Mouse (Mus musculus): ENCODE results near the gene Ube4b. TPM values are rescaled to one million over a fixed set of nuclear protein-coding genes. Genes with fewer than 3 reads are reported as not detected.

Ube4b gene
- polyA plus RNA-seq, 1 experiment from 2014 or later = 10.3 TPM

DNA sequence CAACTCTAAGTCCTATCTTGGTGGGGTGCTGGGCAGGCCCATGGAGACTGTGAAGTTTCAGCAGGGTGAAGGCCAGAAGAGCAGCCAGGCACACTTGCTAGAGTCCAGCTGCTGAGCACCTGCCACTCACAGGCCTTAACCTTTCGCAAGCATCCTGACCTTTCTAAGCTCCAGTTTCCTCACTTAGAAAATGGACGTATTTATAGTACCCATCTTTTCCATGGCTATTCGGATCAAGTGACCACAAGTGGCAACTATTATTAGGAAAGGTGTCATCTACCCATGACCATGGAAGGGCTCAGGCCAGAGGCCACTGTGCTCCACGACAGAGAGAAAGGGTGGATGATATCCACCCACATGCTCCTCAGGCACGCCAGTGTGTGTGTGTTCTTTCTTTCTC is 80.7 kb downstream of the Ube4b start:
- Histone ChIP-seq H3K4me2 (ENCODE audit: low read depth, low read length) (no peak overlapping the region), H3K9ac (ENCODE audit: low read depth, low read length) (no peak overlapping the region), H3K9me3 (replicated peaks; ENCODE audit: control insufficient read depth, low read length) (no peaks in the 10 kb centered on the region), H3K4me3 (ENCODE audit: low read depth, low read length) (no peak overlapping the region), H3K27me3 (ENCODE audit: control insufficient read depth, insufficient read depth, low read depth, low read length) (no peaks in the 10 kb centered on the region), H3K4me1 (ENCODE audit: control insufficient read depth, low read depth, low read length) (peaks cover 2% of the 10 kb centered on the region; the same call in 1 of the 2 replicates), H3K27ac (ENCODE audit: low read length) (no peak overlapping the region), H3K36me3 (ENCODE audit: control insufficient read depth, insufficient read depth) (peaks cover 19% of the 10 kb centered on the region)
- 81% methylated on average over 5 of the region's 5 CpGs for WGBS (ENCODE audit: insufficient replicate concordance)
- no peak for ATAC-seq (ENCODE audit: low read depth)

DNA sequence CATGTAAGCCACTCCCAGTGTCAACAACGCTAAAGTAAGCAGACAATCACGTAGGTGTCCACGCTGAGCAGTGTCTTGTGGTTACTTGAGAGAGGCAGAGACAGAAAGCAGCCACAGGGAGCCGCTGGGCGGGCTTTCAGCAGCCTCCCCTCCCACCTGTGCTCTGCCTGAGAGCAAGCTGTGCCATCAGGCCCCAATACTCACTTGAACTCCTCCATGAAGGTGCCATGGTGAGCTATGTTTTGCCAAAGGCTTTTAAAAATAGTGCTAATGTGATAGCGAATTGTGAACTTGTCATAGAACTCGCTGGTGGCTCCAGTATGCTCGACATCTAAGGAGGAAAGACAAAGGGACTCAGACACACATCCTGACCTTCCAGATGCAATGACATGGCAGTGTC is 82.2 kb downstream of the Ube4b start:
- Histone ChIP-seq H3K4me2 (ENCODE audit: low read depth, low read length) (no peak overlapping the region), H3K27ac (ENCODE audit: low read length) (no peak overlapping the region), H3K9ac (ENCODE audit: low read depth, low read length) (no peak overlapping the region), H3K4me3 (ENCODE audit: low read depth, low read length) (no peak overlapping the region), H3K9me3 (replicated peaks; ENCODE audit: control insufficient read depth, low read length) (no peaks in the 10 kb centered on the region), H3K4me1 (ENCODE audit: control insufficient read depth, low read depth, low read length) (peaks cover 16% of the 10 kb centered on the region), H3K27me3 (ENCODE audit: control insufficient read depth, insufficient read depth, low read depth, low read length) (no peaks in the 10 kb centered on the region), H3K36me3 (ENCODE audit: control insufficient read depth, insufficient read depth) (peaks cover 10% of the 10 kb centered on the region)
- WGBS (ENCODE audit: insufficient replicate concordance) = 75% methylated on average over 8 of the region's 8 CpGs
- ATAC-seq (ENCODE audit: low read depth) = no peak

GRCm38 (mm10) chr4:149340680-149341079 is 85.9 kb downstream of the Ube4b start:
- 34% methylated on average over 2 of the region's 2 CpGs for WGBS (ENCODE audit: insufficient replicate concordance)
- Histone ChIP-seq H3K4me2 (ENCODE audit: low read depth, low read length) (no peak overlapping the region), H3K27me3 (ENCODE audit: control insufficient read depth, insufficient read depth, low read depth, low read length) (no peaks in the 10 kb centered on the region), H3K9me3 (replicated peaks; ENCODE audit: control insufficient read depth, low read length) (no peaks in the 10 kb centered on the region), H3K4me1 (ENCODE audit: control insufficient read depth, low read depth, low read length) (peaks cover 16% of the 10 kb centered on the region), H3K27ac (ENCODE audit: low read length) (no peak overlapping the region), H3K4me3 (ENCODE audit: low read depth, low read length) (no peak overlapping the region), H3K36me3 (ENCODE audit: control insufficient read depth, insufficient read depth) (peaks cover 6% of the 10 kb centered on the region), H3K9ac (ENCODE audit: low read depth, low read length) (no peak overlapping the region)
- peak; percentile 25; the same call in 1 of the 2 replicates for ATAC-seq (ENCODE audit: low read depth)

- H3K4me2 ChIP-seq (ENCODE audit: low read depth, low read length) = no peak overlapping the region
- H3K4me3 ChIP-seq (ENCODE audit: low read depth, low read length) = no peak overlapping the region
- peak; percentile 35 for ATAC-seq (ENCODE audit: low read depth)
These were observed 86.9 kb downstream of the Ube4b start for GRCm38 (mm10) chr4:149339426-149340214.

DNA sequence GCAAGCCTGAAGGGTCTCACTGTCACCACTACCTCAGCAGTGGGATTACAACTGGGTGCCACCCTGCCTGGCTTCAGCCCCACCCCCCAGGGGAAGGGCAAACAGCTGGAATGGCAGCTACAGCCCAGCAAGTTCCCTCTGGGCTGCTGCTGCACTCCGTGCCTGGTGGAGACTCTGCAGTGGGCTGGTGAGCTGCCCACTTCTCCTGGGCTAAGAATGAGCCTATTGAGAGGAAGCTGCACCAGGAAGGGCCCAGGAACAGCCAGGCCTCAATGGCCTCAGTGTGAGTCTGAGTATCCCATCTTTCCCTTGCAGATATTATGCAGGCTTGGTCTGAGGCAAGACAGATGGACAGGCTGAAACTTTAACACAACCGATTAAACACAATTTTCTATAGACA is 88.4 kb downstream of the Ube4b start:
- no peak overlapping the region for H3K9ac ChIP-seq (ENCODE audit: low read depth, low read length)
- H3K9me3 ChIP-seq (replicated peaks; ENCODE audit: control insufficient read depth, low read length) = no peaks in the 10 kb centered on the region
- ATAC-seq (ENCODE audit: low read depth) = no peak
- H3K4me2 ChIP-seq (ENCODE audit: low read depth, low read length) = no peak overlapping the region
- no peak overlapping the region for H3K4me3 ChIP-seq (ENCODE audit: low read depth, low read length)
- no peaks in the 10 kb centered on the region for H3K27me3 ChIP-seq (ENCODE audit: control insufficient read depth, insufficient read depth, low read depth, low read length)
- H3K36me3 ChIP-seq (ENCODE audit: control insufficient read depth, insufficient read depth) = peaks cover 8% of the 10 kb centered on the region
- no peak overlapping the region for H3K27ac ChIP-seq (ENCODE audit: low read length)
- H3K4me1 ChIP-seq (ENCODE audit: control insufficient read depth, low read depth, low read length) = peaks cover 16% of the 10 kb centered on the region
- 65% methylated on average over 2 of the region's 2 CpGs for WGBS (ENCODE audit: insufficient replicate concordance)

More at GRCm38 (mm10) chr4:149339426-149340214, 86.9 kb downstream of the Ube4b start:
- peaks cover 16% of the 10 kb centered on the region for H3K4me1 ChIP-seq (ENCODE audit: control insufficient read depth, low read depth, low read length)
- H3K36me3 ChIP-seq (ENCODE audit: control insufficient read depth, insufficient read depth) = peaks cover 12% of the 10 kb centered on the region
- WGBS (ENCODE audit: insufficient replicate concordance) = 32% methylated on average over 5 of the region's 5 CpGs
- no peak overlapping the region for H3K27ac ChIP-seq (ENCODE audit: low read length)
- H3K27me3 ChIP-seq (ENCODE audit: control insufficient read depth, insufficient read depth, low read depth, low read length) = no peaks in the 10 kb centered on the region
- H3K9ac ChIP-seq (ENCODE audit: low read depth, low read length) = no peak overlapping the region
- H3K9me3 ChIP-seq (replicated peaks; ENCODE audit: control insufficient read depth, low read length) = no peaks in the 10 kb centered on the region

DNA sequence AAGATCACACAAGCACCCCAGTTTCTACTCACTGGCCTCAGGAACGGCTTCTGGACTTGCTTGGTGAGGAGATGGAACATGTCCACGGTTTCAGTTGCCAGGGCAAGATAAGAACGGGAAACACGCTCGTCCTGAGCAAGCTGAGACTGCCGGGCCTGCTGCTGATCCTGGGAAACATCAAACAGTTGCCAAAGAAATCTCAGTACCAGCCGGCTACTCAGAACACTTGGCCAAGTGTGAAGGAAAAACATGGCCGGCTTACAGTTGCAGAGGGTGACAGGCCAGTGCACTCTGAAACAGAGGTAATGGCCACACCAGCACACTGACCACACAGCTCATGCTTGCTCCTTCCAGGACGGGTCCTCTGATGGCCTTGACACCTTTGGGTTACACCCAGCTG is 89.2 kb downstream of the Ube4b start:
- 60% methylated on average over 9 of the region's 9 CpGs for WGBS (ENCODE audit: insufficient replicate concordance)
- Histone ChIP-seq H3K4me2 (ENCODE audit: low read depth, low read length) (no peak overlapping the region), H3K9me3 (replicated peaks; ENCODE audit: control insufficient read depth, low read length) (no peaks in the 10 kb centered on the region), H3K36me3 (ENCODE audit: control insufficient read depth, insufficient read depth) (peaks cover 13% of the 10 kb centered on the region), H3K27me3 (ENCODE audit: control insufficient read depth, insufficient read depth, low read depth, low read length) (no peaks in the 10 kb centered on the region), H3K27ac (ENCODE audit: low read length) (no peak overlapping the region), H3K4me3 (ENCODE audit: low read depth, low read length) (no peak overlapping the region), H3K9ac (ENCODE audit: low read depth, low read length) (no peak overlapping the region), H3K4me1 (ENCODE audit: control insufficient read depth, low read depth, low read length) (peaks cover 16% of the 10 kb centered on the region)
- no peak for ATAC-seq (ENCODE audit: low read depth)

- Histone ChIP-seq H3K4me2 (ENCODE audit: low read depth, low read length) (no peak overlapping the region), H3K4me1 (ENCODE audit: control insufficient read depth, low read depth, low read length) (peaks cover 16% of the 10 kb centered on the region), H3K27ac (ENCODE audit: low read length) (no peak overlapping the region), H3K27me3 (ENCODE audit: control insufficient read depth, insufficient read depth, low read depth, low read length) (no peaks in the 10 kb centered on the region), H3K9ac (ENCODE audit: low read depth, low read length) (no peak overlapping the region), H3K36me3 (ENCODE audit: control insufficient read depth, insufficient read depth) (peaks cover 19% of the 10 kb centered on the region), H3K4me3 (ENCODE audit: low read depth, low read length) (no peak overlapping the region), H3K9me3 (replicated peaks; ENCODE audit: control insufficient read depth, low read length) (no peaks in the 10 kb centered on the region)
- no peak for ATAC-seq (ENCODE audit: low read depth)
- 53% methylated on average over 7 of the region's 7 CpGs for WGBS (ENCODE audit: insufficient replicate concordance)
These were observed 90.2 kb downstream of the Ube4b start for GRCm38 (mm10) chr4:149336302-149336701.

DNA sequence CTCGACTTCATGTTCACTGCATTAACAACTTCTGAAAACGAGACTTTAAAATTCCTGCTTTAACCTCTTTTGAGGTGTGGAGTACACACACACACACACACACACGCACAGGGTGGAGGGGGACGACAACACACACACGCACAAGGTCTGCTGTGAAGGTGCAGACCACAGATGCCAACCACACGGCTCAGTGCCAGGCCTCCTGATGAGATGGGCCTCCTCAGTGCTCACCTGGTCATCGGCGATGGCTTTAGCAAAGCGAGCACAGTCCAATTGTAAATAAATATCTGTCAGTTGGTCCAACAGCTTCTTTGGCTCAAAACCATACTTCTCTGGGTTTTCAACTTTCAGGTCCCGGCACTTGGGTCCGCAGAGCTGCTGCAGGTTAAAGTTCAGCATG is 91.7 kb downstream of the Ube4b start:
- no peak overlapping the region for H3K9ac ChIP-seq (ENCODE audit: low read depth, low read length)
- no peak overlapping the region for H3K4me3 ChIP-seq (ENCODE audit: low read depth, low read length)
- H3K27ac ChIP-seq (ENCODE audit: low read length) = no peak overlapping the region
- H3K4me1 ChIP-seq (ENCODE audit: control insufficient read depth, low read depth, low read length) = peaks cover 5% of the 10 kb centered on the region
- no peaks in the 10 kb centered on the region for H3K9me3 ChIP-seq (replicated peaks; ENCODE audit: control insufficient read depth, low read length)
- no peaks in the 10 kb centered on the region for H3K27me3 ChIP-seq (ENCODE audit: control insufficient read depth, insufficient read depth, low read depth, low read length)
- WGBS (ENCODE audit: insufficient replicate concordance) = 81% methylated on average over 11 of the region's 11 CpGs
- H3K4me2 ChIP-seq (ENCODE audit: low read depth, low read length) = no peak overlapping the region
- H3K36me3 ChIP-seq (ENCODE audit: control insufficient read depth, insufficient read depth) = peaks cover 33% of the 10 kb centered on the region
- no peak for ATAC-seq (ENCODE audit: low read depth)

GRCm38 (mm10) chr4:149332726-149333125 is 93.8 kb downstream of the Ube4b start:
- ATAC-seq (ENCODE audit: low read depth) = no peak
- Histone ChIP-seq H3K27me3 (ENCODE audit: control insufficient read depth, insufficient read depth, low read depth, low read length) (no peaks in the 10 kb centered on the region), H3K4me3 (ENCODE audit: low read depth, low read length) (no peak overlapping the region), H3K9ac (ENCODE audit: low read depth, low read length) (no peak overlapping the region), H3K27ac (ENCODE audit: low read length) (no peak overlapping the region), H3K4me1 (ENCODE audit: control insufficient read depth, low read depth, low read length) (no peaks in the 10 kb centered on the region), H3K9me3 (replicated peaks; ENCODE audit: control insufficient read depth, low read length) (no peaks in the 10 kb centered on the region), H3K4me2 (ENCODE audit: low read depth, low read length) (no peak overlapping the region), H3K36me3 (ENCODE audit: control insufficient read depth, insufficient read depth) (peaks cover 43% of the 10 kb centered on the region)
- WGBS (ENCODE audit: insufficient replicate concordance) = 82% methylated on average over 7 of the region's 7 CpGs

All from liver, embryonic 16.5 days (tissue).